Mouse (Mus musculus): ENCODE data around the gene Ror1. TPM values are rescaled to one million over a fixed set of nuclear protein-coding genes. Genes with fewer than 3 reads are reported as not detected.

Gene Ror1
- polyA plus RNA-seq, 1 experiment from 2014 or later: 4.0 TPM

DNA sequence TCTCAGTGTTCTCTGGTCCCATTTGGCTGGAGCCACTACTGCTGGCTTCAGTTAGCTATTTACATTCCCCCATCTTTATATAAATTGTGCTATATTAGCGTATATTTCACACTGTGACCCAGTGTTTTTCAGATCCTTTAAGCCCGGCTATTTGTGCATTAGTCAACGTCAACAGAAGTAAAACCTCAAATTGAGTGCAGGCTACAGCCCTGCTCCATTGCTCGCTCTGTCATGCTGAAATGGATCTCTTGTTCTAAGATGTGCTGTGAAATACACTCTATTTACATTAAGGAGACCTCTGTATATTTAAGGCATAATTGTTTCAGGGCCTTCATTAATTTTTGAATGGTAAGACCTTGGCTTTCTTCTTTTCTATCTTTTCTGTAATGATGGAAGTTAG, 192.2 kb downstream of the Ror1 start:
- Histone ChIP-seq H3K27ac (ENCODE audit: low read length) (no peak overlapping the region), H3K4me1 (ENCODE audit: control insufficient read depth, insufficient read depth, low read length) (peaks cover 6% of the 10 kb centered on the region), H3K9ac (ENCODE audit: low read depth, low read length) (no peak overlapping the region), H3K4me2 (ENCODE audit: low read depth, low read length) (no peak overlapping the region), H3K4me3 (ENCODE audit: low read length) (no peak overlapping the region), H3K27me3 (replicated peaks; ENCODE audit: control insufficient read depth, insufficient read depth, low read length) (no peaks in the 10 kb centered on the region), H3K9me3 (ENCODE audit: control insufficient read depth, low read length) (no peaks in the 10 kb centered on the region), H3K36me3 (ENCODE audit: control insufficient read depth, insufficient read depth, low read length) (no peaks in the 10 kb centered on the region)
- 56% methylated on average over 4 of the region's 4 CpGs for WGBS
- peak; percentile 55; the same call in 1 of the 2 replicates for ATAC-seq

DNA sequence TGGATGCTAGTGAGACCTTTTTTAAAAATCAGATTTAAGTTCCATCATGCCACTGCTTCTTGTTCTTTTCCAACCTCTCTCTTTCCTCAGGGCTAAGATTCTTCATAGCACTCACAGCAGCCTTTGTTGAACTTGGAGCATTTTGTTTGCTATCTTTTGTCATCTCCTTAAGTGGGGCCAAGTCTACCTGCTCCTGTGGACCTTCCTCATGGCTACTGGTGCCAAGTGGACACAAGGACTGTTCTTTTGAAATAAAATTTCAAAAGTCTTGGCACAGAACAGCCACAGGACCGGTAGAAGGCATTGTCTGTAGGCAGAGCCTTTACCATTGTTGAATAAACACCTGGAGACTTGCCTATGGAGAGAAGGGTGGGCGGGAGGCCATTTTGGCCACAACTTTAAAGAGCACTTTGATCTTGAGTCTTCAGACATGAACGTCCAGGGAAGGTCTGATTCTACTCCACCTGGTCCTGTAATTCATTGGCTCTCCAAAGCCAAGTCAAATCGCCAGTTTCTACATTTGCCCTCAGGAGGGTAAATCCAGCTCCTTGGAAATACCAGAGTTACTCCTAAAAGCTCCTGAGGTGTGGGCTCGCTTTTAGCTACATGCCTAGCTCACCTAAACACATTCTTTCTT, 195.5 kb downstream of the Ror1 start:
- Histone ChIP-seq H3K9ac (ENCODE audit: low read depth, low read length) (no peak overlapping the region), H3K36me3 (ENCODE audit: control insufficient read depth, insufficient read depth, low read length) (no peaks in the 10 kb centered on the region), H3K27me3 (replicated peaks; ENCODE audit: control insufficient read depth, insufficient read depth, low read length) (no peaks in the 10 kb centered on the region), H3K4me2 (ENCODE audit: low read depth, low read length) (no peak overlapping the region), H3K4me3 (ENCODE audit: low read length) (no peak overlapping the region), H3K4me1 (ENCODE audit: control insufficient read depth, insufficient read depth, low read length) (peaks cover 4% of the 10 kb centered on the region), H3K27ac (ENCODE audit: low read length) (no peak overlapping the region), H3K9me3 (ENCODE audit: control insufficient read depth, low read length) (no peaks in the 10 kb centered on the region)
- WGBS: 85% methylated on average over 5 of the region's 5 CpGs
- ATAC-seq: no peak

DNA sequence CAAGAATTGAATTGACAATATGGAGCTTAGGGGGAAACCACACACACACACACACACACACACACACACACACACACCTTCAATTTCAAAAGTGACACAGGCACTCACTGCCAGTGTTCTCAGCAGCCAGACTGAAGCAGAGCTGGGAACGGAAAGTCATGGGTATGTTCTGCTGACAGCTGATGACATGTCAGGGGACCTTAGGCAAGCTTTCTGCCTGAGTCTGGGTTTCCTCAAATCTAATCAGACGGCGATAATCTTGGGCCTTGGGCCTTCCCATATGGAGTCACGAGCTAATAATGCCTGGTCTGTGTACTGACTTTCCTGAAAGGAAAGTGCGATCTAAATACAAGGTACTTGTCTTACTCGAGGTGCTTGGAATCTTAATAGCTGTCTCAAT, 202.1 kb downstream of the Ror1 start:
- 55% methylated on average over 6 of the region's 6 CpGs for WGBS
- no peaks in the 10 kb centered on the region for H3K9me3 ChIP-seq (ENCODE audit: control insufficient read depth, low read length)
- no peak overlapping the region for H3K9ac ChIP-seq (ENCODE audit: low read depth, low read length)
- H3K4me2 ChIP-seq (ENCODE audit: low read depth, low read length): no peak overlapping the region
- H3K36me3 ChIP-seq (ENCODE audit: control insufficient read depth, insufficient read depth, low read length): no peaks in the 10 kb centered on the region
- no peak for ATAC-seq
- H3K27me3 ChIP-seq (replicated peaks; ENCODE audit: control insufficient read depth, insufficient read depth, low read length): no peaks in the 10 kb centered on the region
- no peaks in the 10 kb centered on the region; the same call in 1 of the 2 replicates for H3K4me1 ChIP-seq (ENCODE audit: control insufficient read depth, insufficient read depth, low read length)
- H3K27ac ChIP-seq (ENCODE audit: low read length): no peak overlapping the region
- no peak overlapping the region for H3K4me3 ChIP-seq (ENCODE audit: low read length)

DNA sequence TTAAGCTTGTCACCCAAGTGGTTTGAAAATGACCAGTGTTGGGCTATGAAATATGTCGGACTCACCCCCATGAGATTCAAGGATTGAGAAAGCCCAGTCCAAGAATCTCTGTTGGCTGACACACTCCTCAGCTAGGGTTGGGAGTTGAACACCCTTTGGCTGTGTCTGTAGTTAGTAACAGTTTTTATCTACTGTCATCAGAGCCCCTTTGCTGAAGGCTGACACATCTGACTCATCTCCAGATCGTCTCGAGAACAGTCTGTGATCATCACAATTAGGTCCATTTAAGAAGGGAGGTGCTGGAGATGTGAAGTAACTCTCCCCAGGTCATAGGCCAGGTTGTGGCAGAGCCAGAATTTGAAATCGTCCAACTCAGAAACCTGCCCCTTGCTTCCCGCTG, 203.0 kb downstream of the Ror1 start:
- no peak overlapping the region for H3K9ac ChIP-seq (ENCODE audit: low read depth, low read length)
- WGBS: 78% methylated on average over 5 of the region's 5 CpGs
- H3K4me2 ChIP-seq (ENCODE audit: low read depth, low read length): no peak overlapping the region
- no peak overlapping the region for H3K27ac ChIP-seq (ENCODE audit: low read length)
- no peaks in the 10 kb centered on the region for H3K27me3 ChIP-seq (replicated peaks; ENCODE audit: control insufficient read depth, insufficient read depth, low read length)
- no peaks in the 10 kb centered on the region for H3K36me3 ChIP-seq (ENCODE audit: control insufficient read depth, insufficient read depth, low read length)
- no peak for ATAC-seq
- no peaks in the 10 kb centered on the region; the same call in 1 of the 2 replicates for H3K4me1 ChIP-seq (ENCODE audit: control insufficient read depth, insufficient read depth, low read length)
- no peaks in the 10 kb centered on the region for H3K9me3 ChIP-seq (ENCODE audit: control insufficient read depth, low read length)
- H3K4me3 ChIP-seq (ENCODE audit: low read length): no peak overlapping the region

DNA sequence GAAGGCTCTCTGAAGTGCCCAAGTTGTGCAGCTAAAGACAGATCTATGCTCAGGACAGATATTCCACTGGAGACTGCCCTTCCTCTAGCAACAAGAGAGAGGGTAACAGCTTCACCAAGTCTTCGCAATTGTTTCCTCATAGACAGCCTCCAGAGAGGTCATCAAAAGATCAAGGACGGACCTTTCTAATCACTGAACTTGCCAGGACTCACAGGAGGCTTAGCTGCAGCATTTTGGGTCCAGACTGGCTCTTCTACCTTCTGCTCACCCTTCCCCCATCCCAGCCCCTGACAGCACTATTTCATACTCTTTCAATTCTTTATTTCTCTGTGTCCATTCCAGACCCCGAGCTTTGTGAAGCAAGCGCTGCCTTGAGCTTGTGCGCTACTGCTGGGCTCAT, 204.6 kb downstream of the Ror1 start:
- ATAC-seq: no peak
- no peak overlapping the region for H3K4me2 ChIP-seq (ENCODE audit: low read depth, low read length)

DNA sequence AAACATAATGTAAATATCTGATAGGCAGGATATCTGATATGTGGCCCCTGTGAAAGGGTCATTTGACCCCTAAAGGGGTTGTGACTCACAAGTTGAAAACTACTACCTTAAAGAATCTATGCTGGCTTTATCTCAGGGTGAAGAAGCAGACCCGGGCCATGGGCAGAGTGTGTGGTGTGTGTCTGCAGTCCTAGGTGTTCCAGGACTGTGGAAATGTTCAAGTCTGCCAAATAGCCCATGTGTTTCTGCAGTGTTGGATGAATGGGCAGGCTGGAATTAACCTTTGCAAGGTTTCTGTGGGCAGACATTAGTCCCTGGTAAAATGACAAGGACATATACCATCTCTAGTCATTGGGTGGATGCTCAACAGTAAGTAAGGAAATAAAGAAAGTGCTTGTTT, 205.8 kb downstream of the Ror1 start:
- Histone ChIP-seq H3K27me3 (replicated peaks; ENCODE audit: control insufficient read depth, insufficient read depth, low read length) (no peaks in the 10 kb centered on the region), H3K27ac (ENCODE audit: low read length) (no peak overlapping the region), H3K9ac (ENCODE audit: low read depth, low read length) (no peak overlapping the region), H3K4me3 (ENCODE audit: low read length) (no peak overlapping the region), H3K4me1 (ENCODE audit: control insufficient read depth, insufficient read depth, low read length) (no peaks in the 10 kb centered on the region; the same call in 1 of the 2 replicates), H3K4me2 (ENCODE audit: low read depth, low read length) (no peak overlapping the region), H3K9me3 (ENCODE audit: control insufficient read depth, low read length) (no peaks in the 10 kb centered on the region), H3K36me3 (ENCODE audit: control insufficient read depth, insufficient read depth, low read length) (no peaks in the 10 kb centered on the region)
- WGBS: 67% methylated on average over 1 of the region's 1 CpGs
- ATAC-seq: no peak

More for the DNA sequence above, 204.6 kb downstream of the Ror1 start:
- WGBS: 59% methylated on average over 5 of the region's 5 CpGs
- no peak overlapping the region for H3K4me3 ChIP-seq (ENCODE audit: low read length)
- no peaks in the 10 kb centered on the region for H3K36me3 ChIP-seq (ENCODE audit: control insufficient read depth, insufficient read depth, low read length)
- no peaks in the 10 kb centered on the region; the same call in 1 of the 2 replicates for H3K4me1 ChIP-seq (ENCODE audit: control insufficient read depth, insufficient read depth, low read length)
- no peaks in the 10 kb centered on the region for H3K27me3 ChIP-seq (replicated peaks; ENCODE audit: control insufficient read depth, insufficient read depth, low read length)
- H3K9me3 ChIP-seq (ENCODE audit: control insufficient read depth, low read length): no peaks in the 10 kb centered on the region
- H3K9ac ChIP-seq (ENCODE audit: low read depth, low read length): no peak overlapping the region
- H3K27ac ChIP-seq (ENCODE audit: low read length): no peak overlapping the region

DNA sequence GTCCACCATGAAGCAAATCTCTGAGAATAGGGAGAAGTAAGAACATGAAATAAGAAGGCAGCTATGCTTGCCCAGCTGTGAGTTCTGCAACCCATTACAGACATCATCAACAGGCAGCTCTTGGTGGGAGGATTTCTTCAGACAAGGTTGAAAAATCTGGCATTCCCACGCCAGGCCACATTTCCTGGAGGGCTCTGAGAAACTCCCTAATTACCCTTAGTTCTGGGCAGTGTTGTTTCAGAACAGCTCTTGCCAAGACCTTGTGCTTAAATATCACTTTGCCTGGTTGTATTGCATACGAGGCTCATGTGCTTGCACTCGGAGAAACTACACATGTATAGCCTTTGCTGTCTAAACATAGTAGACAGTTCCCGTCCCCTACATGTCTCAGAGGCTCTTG, 211.8 kb downstream of the Ror1 start:
- Histone ChIP-seq H3K27me3 (replicated peaks; ENCODE audit: control insufficient read depth, insufficient read depth, low read length) (no peaks in the 10 kb centered on the region), H3K36me3 (ENCODE audit: control insufficient read depth, insufficient read depth, low read length) (no peaks in the 10 kb centered on the region), H3K4me2 (ENCODE audit: low read depth, low read length) (no peak overlapping the region), H3K9me3 (ENCODE audit: control insufficient read depth, low read length) (no peaks in the 10 kb centered on the region), H3K9ac (ENCODE audit: low read depth, low read length) (no peak overlapping the region), H3K27ac (ENCODE audit: low read length) (no peak overlapping the region; the same call in 1 of the 2 replicates), H3K4me3 (ENCODE audit: low read length) (no peak overlapping the region), H3K4me1 (ENCODE audit: control insufficient read depth, insufficient read depth, low read length) (no peaks in the 10 kb centered on the region)
- WGBS: 69% methylated on average over 4 of the region's 4 CpGs
- ATAC-seq: no peak

DNA sequence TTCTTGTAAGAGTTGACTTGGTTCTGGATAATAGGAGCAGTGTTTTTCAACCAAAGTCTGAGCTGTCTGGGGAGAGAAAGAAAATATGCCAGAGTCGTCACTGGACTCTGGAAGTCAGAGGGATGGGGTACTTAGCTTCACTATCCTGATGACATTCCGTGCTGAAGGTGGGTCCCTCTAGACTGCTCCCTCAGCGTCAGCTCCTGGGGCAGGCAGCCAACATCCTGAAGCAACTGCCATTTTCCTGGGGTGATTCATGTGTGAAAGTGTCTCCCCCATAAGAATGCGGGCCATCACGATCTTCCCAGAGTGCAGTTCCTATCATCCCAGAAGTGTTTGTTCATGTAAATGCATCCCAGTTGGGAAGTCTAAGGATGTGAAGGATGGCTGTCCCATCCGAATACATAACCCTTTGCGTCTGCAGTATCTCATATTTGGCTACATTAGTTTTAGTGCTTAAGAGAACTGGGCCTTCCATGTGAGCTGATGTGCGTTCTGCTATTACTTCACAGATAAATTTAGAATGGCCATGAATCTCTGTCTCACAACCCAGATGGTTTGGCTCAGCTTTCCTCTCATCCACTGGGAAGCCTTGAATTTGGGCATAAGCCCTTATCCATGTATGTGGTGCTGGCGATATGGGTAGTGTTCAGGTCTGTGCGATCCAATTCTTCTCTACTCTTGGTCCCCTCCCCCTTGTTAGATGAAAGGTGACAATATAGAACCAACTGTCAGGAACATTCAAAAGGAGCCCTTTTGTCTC, 216.4 kb downstream of the Ror1 start:
- H3K27ac ChIP-seq (ENCODE audit: low read length): peak overlapping the region; percentile 27; the same call in 1 of the 2 replicates
- H3K27me3 ChIP-seq (replicated peaks; ENCODE audit: control insufficient read depth, insufficient read depth, low read length): no peaks in the 10 kb centered on the region
- 54% methylated on average over 10 of the region's 10 CpGs for WGBS
- no peak overlapping the region for H3K4me2 ChIP-seq (ENCODE audit: low read depth, low read length)
- no peak overlapping the region for H3K4me3 ChIP-seq (ENCODE audit: low read length)
- ATAC-seq: peak; percentile 83
- H3K36me3 ChIP-seq (ENCODE audit: control insufficient read depth, insufficient read depth, low read length): no peaks in the 10 kb centered on the region
- H3K4me1 ChIP-seq (ENCODE audit: control insufficient read depth, insufficient read depth, low read length): peaks cover 3% of the 10 kb centered on the region; the same call in 1 of the 2 replicates
- H3K9me3 ChIP-seq (ENCODE audit: control insufficient read depth, low read length): no peaks in the 10 kb centered on the region
- H3K9ac ChIP-seq (ENCODE audit: low read depth, low read length): no peak overlapping the region

DNA sequence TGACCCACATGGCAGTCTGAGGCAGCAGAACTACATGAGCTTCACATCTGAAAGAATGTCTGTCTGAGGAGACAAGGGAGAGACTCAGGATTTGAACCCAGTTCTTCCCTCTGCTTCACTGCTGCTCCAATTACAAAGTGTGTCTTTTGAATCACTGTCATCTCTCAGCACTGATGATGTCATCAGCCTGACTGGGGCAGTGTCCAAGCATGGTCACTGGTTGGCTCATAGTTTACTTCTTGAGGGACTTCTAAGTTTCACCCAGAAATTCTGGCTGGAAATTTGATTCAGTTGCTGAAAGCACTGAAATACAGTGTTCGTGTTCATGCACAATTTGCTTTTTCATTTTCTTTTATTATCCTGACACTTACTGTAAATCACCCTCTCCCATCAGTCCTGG, 219.5 kb downstream of the Ror1 start:
- WGBS: 41% methylated on average over 1 of the region's 1 CpGs
- no peak for ATAC-seq
- no peak overlapping the region for H3K27ac ChIP-seq (ENCODE audit: low read length)
- H3K4me3 ChIP-seq (ENCODE audit: low read length): no peak overlapping the region
- H3K36me3 ChIP-seq (ENCODE audit: control insufficient read depth, insufficient read depth, low read length): no peaks in the 10 kb centered on the region
- H3K27me3 ChIP-seq (replicated peaks; ENCODE audit: control insufficient read depth, insufficient read depth, low read length): no peaks in the 10 kb centered on the region
- peaks cover 3% of the 10 kb centered on the region; the same call in 1 of the 2 replicates for H3K4me1 ChIP-seq (ENCODE audit: control insufficient read depth, insufficient read depth, low read length)
- H3K9me3 ChIP-seq (ENCODE audit: control insufficient read depth, low read length): no peaks in the 10 kb centered on the region; the same call in 1 of the 2 replicates
- H3K4me2 ChIP-seq (ENCODE audit: low read depth, low read length): no peak overlapping the region
- H3K9ac ChIP-seq (ENCODE audit: low read depth, low read length): no peak overlapping the region

Measured in intestine, embryonic 16.5 days (tissue).